Mouse (Mus musculus) lung, embryonic 14.5 days (tissue): Measurements from ENCODE around the gene Podxl. TPM values are rescaled to one million over a fixed set of nuclear protein-coding genes. Genes with fewer than 3 reads are reported as not detected.
"Not testable (repeated sequence)": the region's sequence is repeated elsewhere in the genome, so short reads cannot be mapped to it uniquely, and the experiment has no call there.

Source experiments
- ATAC-seq: fragments of 200-750 bp; cut with Nextera tagmentation; 2 replicates; pipeline ENCODE4 v1.8.0; 2017; ENCODE audit warnings: mild to moderate bottlenecking, moderate TSS enrichment, moderate library complexity; ENCODE audit not compliant: insufficient read depth
- DNase-seq: peaks from one replicate; pipeline ENCODE4 v3.0.0-alpha.2; 2015
- H3K27ac ChIP-seq: fragments of 300-500 bp; sonication (generic); 2 replicates; pipeline ENCODE4 v1.5.1; 2014; ENCODE audit warnings: low read depth, mild to moderate bottlenecking, moderate library complexity
- H3K27me3 ChIP-seq: fragments of 300-500 bp; sonication (generic); 2 replicates; pipeline ENCODE4 v1.6.1; 2014; ENCODE audit warnings: low read length, control low read depth; ENCODE audit not compliant: insufficient read depth
- H3K36me3 ChIP-seq: fragments of 300-500 bp; sonication (generic); 2 replicates; pipeline ENCODE4 v1.6.1; 2014; ENCODE audit warnings: control low read depth; ENCODE audit not compliant: insufficient read depth
- H3K4me1 ChIP-seq: fragments of 300-500 bp; sonication (generic); 2 replicates; pipeline ENCODE4 v1.6.1; 2014; ENCODE audit warnings: antibody characterized with exemption, control low read depth; ENCODE audit not compliant: insufficient read depth
- H3K4me2 ChIP-seq: fragments of 300-500 bp; sonication (generic); 2 replicates; pipeline ENCODE4 v1.6.1; 2014; ENCODE audit warnings: mild to moderate bottlenecking
- H3K4me3 ChIP-seq: fragments of 300-500 bp; sonication (generic); 2 replicates; pipeline ENCODE4 v1.5.1; 2014; ENCODE audit warnings: low read depth, low read length
- H3K9ac ChIP-seq: fragments of 300-500 bp; sonication (generic); 2 replicates; pipeline ENCODE4 v1.6.1; 2014
- H3K9me3 ChIP-seq: fragments of 300-500 bp; sonication (generic); 2 replicates; pipeline ENCODE4 v1.6.1; 2016; ENCODE audit warnings: low read depth, low read length, control low read depth
- CTCF ChIP-seq: IDR thresholded peaks from 2 replicates; pipeline ENCODE4 v1.5.1; 2016; ENCODE audit warnings: antibody characterized with exemption, low read depth
- whole genome bisulfite sequencing: fragments of 180-500 bp; shearing (Covaris S2); extraction: QIAGEN DNeasy Blood & Tissue Kit; methylation state at CpG from one replicate; pipeline ENCODE4 v1.1.7; 2014; 5-methylcytosine and 5-hydroxymethylcytosine counted together
- polyA plus RNA-seq: library from polyadenylated mRNA; unstranded; fragments of >200 nt; fragmentation: Nextera tagmentation; extraction: Ambion mirVana; gene quantifications from 2 replicates; pipeline ENCODE4 v1.2.1, GENCODE M21; 2014

Podxl gene
- polyA plus RNA-seq, 1 experiment from 2014 or later = 28.9 TPM

DNA sequence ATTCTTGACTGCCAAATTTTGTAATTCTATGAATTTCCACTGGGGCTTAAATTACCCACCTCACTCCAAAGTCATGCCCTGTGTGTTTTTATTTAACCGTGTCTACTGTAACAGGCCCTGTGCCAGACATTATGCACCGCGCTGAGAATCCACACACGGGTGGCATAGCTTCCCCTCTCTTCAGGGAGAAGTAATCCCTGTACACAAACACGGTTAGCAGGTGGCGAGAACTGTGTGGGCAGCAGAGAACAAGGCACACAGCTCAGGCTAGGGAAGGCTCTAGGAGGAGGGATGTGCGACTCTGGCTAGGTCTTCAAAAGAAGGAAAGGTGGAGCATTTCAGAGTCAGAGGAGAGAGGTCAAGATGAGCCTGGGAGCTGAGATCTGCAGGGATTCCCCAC, 3.4 kb upstream of the Podxl start:
- 36% methylated on average over 7 of the region's 7 CpGs for WGBS
- Histone ChIP-seq H3K4me1 (no peaks in the 10 kb centered on the region), H3K27me3 (peaks cover 29% of the 10 kb centered on the region), H3K9ac (no peak overlapping the region), H3K4me3 (no peak overlapping the region), H3K4me2 (no peak overlapping the region), H3K36me3 (no peaks in the 10 kb centered on the region), H3K27ac (no peak overlapping the region), H3K9me3 (no peaks in the 10 kb centered on the region)
- no peak for TF ChIP-seq CTCF
- ATAC-seq = no peak
- no peak for DNase-seq

DNA sequence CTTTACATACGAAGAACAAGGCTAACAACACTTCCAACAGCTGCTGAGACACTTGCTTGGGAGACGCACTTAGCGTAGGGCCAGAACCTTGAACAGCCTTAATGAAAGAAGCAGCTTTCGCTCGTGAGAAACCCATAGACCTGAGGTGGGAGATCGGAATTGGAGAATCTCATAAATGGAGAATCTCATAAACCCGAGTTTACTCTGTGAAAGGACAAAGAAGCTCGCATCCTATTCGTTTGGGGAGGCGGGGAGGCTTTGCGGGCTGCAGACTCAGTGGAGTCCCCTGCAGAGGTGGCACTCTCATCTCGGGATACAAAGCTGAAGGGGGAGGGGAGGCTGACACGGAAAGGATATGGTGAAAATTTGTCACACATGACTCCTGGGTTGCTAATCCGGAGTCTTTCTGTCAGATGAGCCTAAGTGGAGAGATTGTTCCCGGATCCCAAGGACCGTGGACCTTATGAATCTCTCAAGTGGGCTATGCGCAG, 1.2 kb upstream of the Podxl start:
- Histone ChIP-seq H3K4me1 (no peaks in the 10 kb centered on the region), H3K4me2 (peak overlapping the region; percentile 84), H3K27ac (no peak overlapping the region), H3K36me3 (no peaks in the 10 kb centered on the region), H3K9me3 (no peaks in the 10 kb centered on the region), H3K27me3 (peaks cover 39% of the 10 kb centered on the region), H3K4me3 (peak overlapping the region; percentile 64), H3K9ac (no peak overlapping the region)
- WGBS = 3% methylated on average over 17 of the region's 17 CpGs
- DNase-seq (peak; percentile 38), ATAC-seq (no peak)
- TF ChIP-seq CTCF = no peak

DNA sequence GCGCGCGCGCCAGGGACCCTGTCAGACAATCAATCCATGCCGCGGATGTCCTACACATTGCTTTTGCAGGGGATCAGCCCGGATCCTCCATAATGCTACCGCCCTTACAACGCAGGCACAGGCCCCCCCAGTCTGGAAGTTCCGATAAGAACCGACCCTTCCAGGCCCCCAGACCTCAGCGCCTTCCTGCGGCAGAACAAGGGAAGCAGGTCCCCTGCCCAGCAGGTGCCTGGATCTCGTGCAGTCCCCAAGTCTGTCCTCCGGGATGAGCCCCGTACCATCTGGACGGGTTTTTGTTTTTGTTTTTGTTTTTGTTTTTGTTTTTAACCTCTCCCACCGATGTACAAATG, 376 bp upstream of the Podxl start:
- H3K4me1 ChIP-seq = 0 out of 2 replicates have a peak, but pooled peaks cover 3% of the 10 kb centered on the region
- ATAC-seq = no peak; the same call in 1 of the 2 replicates
- peak overlapping the region; percentile 64 for H3K4me3 ChIP-seq
- peaks cover 39% of the 10 kb centered on the region for H3K27me3 ChIP-seq
- TF ChIP-seq CTCF = no peak
- peak overlapping the region; percentile 68 for H3K9ac ChIP-seq
- H3K36me3 ChIP-seq = 0 out of 2 replicates have a peak, but pooled peaks cover 1% of the 10 kb centered on the region
- no peaks in the 10 kb centered on the region for H3K9me3 ChIP-seq
- DNase-seq = no peak
- H3K4me2 ChIP-seq = peak overlapping the region; percentile 84
- 0% methylated on average over 14 of the region's 18 CpGs for WGBS
- H3K27ac ChIP-seq = no peak overlapping the region

DNA sequence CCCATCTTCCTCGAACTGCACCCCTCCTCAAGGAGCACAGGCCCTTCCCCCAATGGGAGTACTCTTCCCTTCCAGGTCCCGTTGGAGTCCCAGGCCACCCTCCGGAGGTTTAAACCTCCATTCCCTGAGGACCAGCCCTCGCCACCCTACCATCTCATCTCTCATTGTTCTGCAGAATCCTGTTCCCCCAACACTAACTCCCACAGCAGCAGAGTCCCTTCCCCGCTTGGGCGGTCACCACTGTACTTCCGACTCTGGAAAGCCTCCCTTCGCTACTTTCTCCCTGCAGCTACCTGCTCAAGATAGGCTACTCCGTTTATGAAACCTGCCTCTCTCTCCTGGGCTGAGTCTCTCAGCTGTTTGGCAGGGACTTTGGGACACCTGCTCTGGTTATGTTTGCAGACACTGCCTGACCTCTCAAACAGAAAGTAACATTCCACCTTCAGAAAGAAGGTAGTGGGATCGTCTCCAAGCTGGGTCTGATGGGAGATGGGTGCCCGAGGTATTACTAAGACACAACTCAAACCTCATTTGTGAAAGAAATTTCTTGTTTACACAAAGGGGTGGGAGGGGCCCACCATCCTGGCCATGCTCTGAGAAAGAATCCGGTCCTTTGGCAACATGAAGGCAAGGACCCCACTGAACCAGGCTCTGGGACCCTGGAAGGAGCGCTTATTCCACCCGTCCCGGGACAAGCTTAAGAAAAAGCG, 1.3 kb downstream of the Podxl start:
- H3K9ac ChIP-seq = peak overlapping the region; percentile 68
- H3K4me2 ChIP-seq = peak overlapping the region; percentile 84
- 4% methylated on average over 16 of the region's 16 CpGs for WGBS
- no peak for TF ChIP-seq CTCF
- ATAC-seq = no peak
- DNase-seq = peak; percentile 30
- 0 out of 2 replicates have a peak overlapping the region, but pooled peaks have one; percentile 38 for H3K27ac ChIP-seq
- H3K9me3 ChIP-seq = no peaks in the 10 kb centered on the region
- 0 out of 2 replicates have a peak, but pooled peaks cover 3% of the 10 kb centered on the region for H3K36me3 ChIP-seq
- peaks cover 39% of the 10 kb centered on the region for H3K27me3 ChIP-seq
- H3K4me1 ChIP-seq = 0 out of 2 replicates have a peak, but pooled peaks cover 3% of the 10 kb centered on the region
- peak overlapping the region; percentile 64 for H3K4me3 ChIP-seq

DNA sequence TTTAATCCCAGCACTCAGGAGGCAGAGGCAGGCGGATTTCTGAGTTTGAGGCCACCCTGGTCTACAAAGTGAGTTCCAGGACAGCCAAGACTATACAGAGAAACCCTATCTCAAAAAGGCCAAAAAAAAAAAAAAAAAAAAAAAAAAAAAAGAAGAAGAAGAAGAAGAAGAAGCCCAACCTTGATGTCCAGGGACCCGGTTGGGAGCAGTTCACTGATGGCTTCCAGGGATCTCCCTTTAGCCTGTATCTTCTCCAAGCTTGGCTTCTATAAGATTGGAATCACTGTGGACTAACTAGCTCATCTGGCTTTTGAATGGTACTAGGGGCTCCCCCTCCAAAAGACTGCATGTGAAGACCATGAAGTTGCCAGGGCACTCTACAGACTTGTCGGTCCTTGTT, 1.8 kb downstream of the Podxl start:
- not testable (repeated sequence) for DNase-seq, H3K36me3 ChIP-seq, H3K27ac ChIP-seq, ATAC-seq, H3K9me3 ChIP-seq, H3K4me1 ChIP-seq
- 41% methylated on average over 3 of the region's 3 CpGs for WGBS
- H3K4me3 ChIP-seq = peak overlapping the region; percentile 64
- peak overlapping the region; percentile 84 for H3K4me2 ChIP-seq
- H3K27me3 ChIP-seq = peaks cover 39% of the 10 kb centered on the region
- H3K9ac ChIP-seq = peak overlapping the region; percentile 68; the same call in 1 of the 2 replicates

DNA sequence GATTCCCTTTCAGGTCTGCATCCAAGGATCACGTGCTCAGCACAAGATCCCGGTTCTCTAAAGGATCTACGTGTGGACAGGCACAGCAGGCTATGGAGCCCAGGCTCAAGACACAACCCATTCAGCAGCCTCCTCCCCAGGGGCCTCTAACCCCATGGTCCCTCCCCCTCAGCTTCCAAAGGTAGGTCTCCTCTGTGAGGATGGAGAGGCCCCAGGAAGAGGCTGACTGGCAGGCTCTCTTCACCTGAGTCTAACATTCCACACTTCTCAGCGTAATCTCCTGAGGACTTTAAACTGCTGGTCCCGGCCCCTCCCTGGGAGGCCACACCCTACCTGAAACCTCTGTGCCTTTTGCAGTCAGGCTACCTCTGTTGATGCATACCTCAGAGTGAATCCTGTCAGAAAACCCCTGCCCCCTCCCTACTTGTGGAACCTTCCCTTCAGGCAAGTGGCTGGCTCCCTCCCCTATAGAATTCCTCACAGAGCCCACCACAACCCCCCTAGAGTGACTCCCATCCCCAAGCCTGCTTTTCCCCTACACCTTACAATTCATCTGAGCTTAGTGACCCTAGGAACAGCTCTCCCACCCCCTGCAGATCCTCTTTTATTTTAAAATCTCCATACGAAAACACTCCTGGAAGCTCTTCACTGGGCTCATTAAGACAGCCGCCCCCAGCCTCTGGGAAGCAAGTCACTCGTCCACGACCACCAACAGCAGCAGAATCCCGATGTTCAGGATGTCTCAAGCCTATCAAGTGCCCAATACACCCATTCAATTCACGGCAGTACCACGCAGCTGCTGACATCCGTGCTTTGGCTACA, 3.4 kb downstream of the Podxl start:
- 0 out of 2 replicates have a peak, but pooled peaks cover 3% of the 10 kb centered on the region for H3K36me3 ChIP-seq
- 23% methylated on average over 13 of the region's 13 CpGs for WGBS
- 0 out of 2 replicates have a peak, but pooled peaks cover 3% of the 10 kb centered on the region for H3K4me1 ChIP-seq
- H3K9ac ChIP-seq = no peak overlapping the region
- H3K27me3 ChIP-seq = peaks cover 32% of the 10 kb centered on the region
- H3K9me3 ChIP-seq = no peaks in the 10 kb centered on the region
- H3K4me3 ChIP-seq = no peak overlapping the region
- H3K4me2 ChIP-seq = peak overlapping the region; percentile 37; the same call in 1 of the 2 replicates
- H3K27ac ChIP-seq = no peak overlapping the region
- TF ChIP-seq CTCF = no peak
- ATAC-seq (no peak), DNase-seq (peak; percentile 27)
